Mouse (Mus musculus) erythroblast, embryonic 14.5 days (primary cell): ENCODE results near the gene Ube2l6. TPM values are rescaled to one million over a fixed set of nuclear protein-coding genes. Genes with fewer than 3 reads are reported as not detected.
A peak's percentile ranks its signal among the peaks of the same experiment; 100 is the strongest.

Source experiments
- H3K27me3 ChIP-seq: 2 replicates; pipeline ENCODE4 v1.6.1; 2012; ENCODE audit warnings: inconsistent platforms; ENCODE audit not compliant: control insufficient read depth
- H3K36me3 ChIP-seq: 2 replicates; pipeline ENCODE4 v1.6.1; 2012; ENCODE audit warnings: mild to moderate bottlenecking, inconsistent platforms; ENCODE audit not compliant: control insufficient read depth
- H3K4me1 ChIP-seq: 2 replicates; pipeline ENCODE4 v1.6.1; 2012; ENCODE audit warnings: inconsistent platforms; ENCODE audit not compliant: control insufficient read depth
- H3K4me3 ChIP-seq: replicated peaks from 2 replicates; pipeline ENCODE3; 2012; ENCODE audit warnings: moderate library complexity, mild to moderate bottlenecking, inconsistent platforms
- H3K9me3 ChIP-seq: 2 replicates; pipeline ENCODE4 v1.6.1; 2012; ENCODE audit warnings: low read length, inconsistent platforms, mixed read lengths; ENCODE audit not compliant: control insufficient read depth
- GATA1 ChIP-seq: IDR thresholded peaks from 2 replicates; pipeline ENCODE4 v1.6.1; 2012; ENCODE audit warnings: low read length, inconsistent platforms, mixed read lengths
- TAL1 ChIP-seq: IDR thresholded peaks from 3 replicates; pipeline ENCODE4 v1.6.1; 2012; ENCODE audit warnings: low read length, inconsistent platforms, mixed read lengths
- polyA plus RNA-seq: library from polyadenylated mRNA; stranded (reverse); fragments of >175 nt; gene quantifications from 2 replicates; pipeline ENCODE4 v1.2.3, GENCODE M21; 2012

Ube2l6 gene
- polyA plus RNA-seq, 1 experiment = 9.9 TPM

DNA sequence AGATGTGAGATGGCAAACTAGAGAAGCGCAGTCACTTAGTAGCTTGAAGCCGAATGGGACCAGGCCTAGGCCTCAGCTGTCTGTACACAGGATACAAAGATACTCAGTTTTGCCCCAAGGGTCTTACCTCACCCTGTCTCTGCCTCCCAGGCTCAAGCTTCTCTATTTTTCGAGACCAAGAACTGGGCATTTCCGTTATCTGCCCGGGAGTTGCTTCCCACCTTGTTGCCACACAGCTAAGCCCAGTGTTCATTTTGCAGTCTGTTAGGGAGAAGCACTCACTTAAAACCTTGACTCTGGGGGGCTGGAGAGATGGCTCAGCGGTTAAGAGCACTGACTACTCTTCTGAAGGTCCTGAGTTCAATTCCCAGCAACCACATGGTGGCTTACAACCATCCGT lies 5.3 kb downstream of the Ube2l6 start:
- TF ChIP-seq TAL1 = no peak
- no peak for TF ChIP-seq GATA1
- H3K36me3 ChIP-seq = peaks cover 93% of the 10 kb centered on the region

DNA sequence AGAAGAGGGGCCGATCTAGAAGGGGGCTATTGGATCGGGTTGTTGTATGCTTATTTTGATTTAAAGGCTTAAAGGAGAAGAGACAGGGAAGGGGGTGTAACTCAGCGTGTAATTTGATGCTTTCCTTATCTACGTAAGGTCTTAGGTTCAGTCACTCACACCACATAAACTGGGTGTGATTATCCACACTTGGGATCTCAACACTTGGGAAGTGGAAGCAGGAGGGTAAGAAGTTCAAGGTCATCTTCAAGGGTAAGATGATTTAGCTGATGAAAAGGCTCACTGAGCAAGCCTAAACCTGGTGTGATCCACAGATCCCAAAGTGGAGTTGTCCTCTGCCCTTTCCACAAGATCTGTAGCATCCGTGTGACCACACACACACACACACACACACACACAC lies 7.9 kb downstream of the Ube2l6 start:
- Histone ChIP-seq H3K4me3 (no peak overlapping the region), H3K36me3 (peaks cover 98% of the 10 kb centered on the region), H3K9me3 (peaks cover 30% of the 10 kb centered on the region), H3K4me1 (peaks cover 93% of the 10 kb centered on the region), H3K27me3 (peaks cover 3% of the 10 kb centered on the region; the same call in 1 of the 2 replicates)
- TF ChIP-seq TAL1 (no peak), GATA1 (no peak)

More for the DNA sequence above, 5.3 kb downstream of the Ube2l6 start:
- Histone ChIP-seq H3K4me1 (peaks cover 89% of the 10 kb centered on the region), H3K27me3 (no peaks in the 10 kb centered on the region; the same call in 1 of the 2 replicates), H3K4me3 (no peak overlapping the region), H3K9me3 (peaks cover 21% of the 10 kb centered on the region)

DNA sequence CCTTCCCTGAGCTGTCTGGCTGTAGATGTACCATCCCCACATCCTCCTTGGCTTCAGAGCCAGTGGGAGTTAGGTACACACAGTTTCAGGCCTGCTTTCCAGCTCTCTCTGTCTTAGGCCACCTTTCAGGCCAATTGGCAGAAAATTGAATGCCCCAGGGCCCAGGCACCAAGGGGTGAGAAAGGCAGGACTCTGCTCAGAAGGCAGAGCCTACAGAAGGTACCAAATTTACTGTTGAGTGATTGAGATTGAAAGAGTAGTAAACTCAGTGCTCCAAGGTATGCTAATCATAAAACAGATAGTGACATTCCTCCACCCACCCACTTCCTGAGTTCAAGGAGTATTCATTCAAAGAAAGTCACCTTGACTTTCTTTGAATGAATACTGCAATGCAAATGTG lies 10.7 kb downstream of the Ube2l6 start:
- Histone ChIP-seq H3K9me3 (peaks cover 25% of the 10 kb centered on the region), H3K4me3 (no peak overlapping the region), H3K27me3 (peaks cover 3% of the 10 kb centered on the region; the same call in 1 of the 2 replicates), H3K36me3 (peaks cover 95% of the 10 kb centered on the region), H3K4me1 (peaks cover 95% of the 10 kb centered on the region)
- no peak for TF ChIP-seq GATA1
- no peak for TF ChIP-seq TAL1

DNA sequence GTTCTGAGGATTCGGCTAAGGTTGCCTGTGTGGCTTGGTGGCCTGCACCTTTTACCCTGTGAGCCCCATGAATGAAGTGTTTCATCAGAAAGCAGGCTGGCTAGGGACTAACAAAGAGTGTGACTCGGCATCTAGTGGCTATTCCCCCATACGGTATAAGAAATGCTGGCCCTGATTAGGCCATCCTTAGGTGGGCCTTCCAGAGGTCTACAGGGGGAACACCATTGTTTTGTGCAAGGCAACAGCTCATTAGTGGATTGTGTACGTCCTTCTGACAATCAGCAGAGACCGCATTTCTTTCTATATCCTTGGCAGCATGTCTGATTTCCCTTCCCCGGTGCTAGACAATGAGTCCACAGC lies 11.9 kb downstream of the Ube2l6 start:
- H3K9me3 ChIP-seq = peaks cover 21% of the 10 kb centered on the region
- H3K27me3 ChIP-seq = peaks cover 7% of the 10 kb centered on the region
- H3K36me3 ChIP-seq = peaks cover 93% of the 10 kb centered on the region
- H3K4me3 ChIP-seq = peak overlapping the region; percentile 23
- no peak for TF ChIP-seq GATA1
- TF ChIP-seq TAL1 = no peak
- peaks cover 94% of the 10 kb centered on the region for H3K4me1 ChIP-seq

DNA sequence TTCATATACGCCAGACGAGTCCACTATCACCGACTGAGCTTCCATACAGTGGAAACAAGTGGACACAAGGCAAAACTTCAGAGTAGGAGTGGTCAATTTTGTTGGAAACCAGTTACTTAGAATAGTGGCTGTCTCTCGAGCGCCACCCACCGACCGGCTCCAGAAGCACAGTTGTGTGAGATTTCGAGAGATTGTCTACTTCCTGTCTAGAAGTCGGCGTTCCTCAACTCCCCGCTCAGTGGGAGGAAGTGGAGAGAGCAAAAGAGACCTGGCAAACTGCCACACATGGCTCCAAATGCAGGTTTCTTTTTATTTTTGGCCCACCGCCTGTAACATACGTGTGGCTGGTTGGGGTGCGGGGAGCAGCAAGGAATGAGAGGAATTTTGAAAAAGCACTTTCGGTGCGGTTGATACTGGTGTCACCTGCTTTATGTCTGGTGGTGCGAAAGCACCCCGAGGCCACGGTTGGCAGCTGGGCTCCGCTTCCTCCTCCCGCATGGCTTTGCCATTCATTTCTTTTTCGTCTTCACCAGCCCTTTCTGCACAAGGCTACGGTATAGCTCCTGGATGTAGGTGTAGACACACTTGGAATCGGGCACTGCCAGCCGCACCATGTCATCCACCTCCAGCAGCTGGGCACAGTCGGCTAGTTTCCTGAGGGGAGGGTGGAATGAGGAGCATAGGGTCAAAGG lies 12.4 kb downstream of the Ube2l6 start:
- Histone ChIP-seq H3K9me3 (peaks cover 21% of the 10 kb centered on the region), H3K36me3 (peaks cover 93% of the 10 kb centered on the region), H3K27me3 (peaks cover 13% of the 10 kb centered on the region), H3K4me1 (peaks cover 94% of the 10 kb centered on the region), H3K4me3 (peak overlapping the region; percentile 55)
- TF ChIP-seq GATA1 (no peak), TAL1 (no peak)

DNA sequence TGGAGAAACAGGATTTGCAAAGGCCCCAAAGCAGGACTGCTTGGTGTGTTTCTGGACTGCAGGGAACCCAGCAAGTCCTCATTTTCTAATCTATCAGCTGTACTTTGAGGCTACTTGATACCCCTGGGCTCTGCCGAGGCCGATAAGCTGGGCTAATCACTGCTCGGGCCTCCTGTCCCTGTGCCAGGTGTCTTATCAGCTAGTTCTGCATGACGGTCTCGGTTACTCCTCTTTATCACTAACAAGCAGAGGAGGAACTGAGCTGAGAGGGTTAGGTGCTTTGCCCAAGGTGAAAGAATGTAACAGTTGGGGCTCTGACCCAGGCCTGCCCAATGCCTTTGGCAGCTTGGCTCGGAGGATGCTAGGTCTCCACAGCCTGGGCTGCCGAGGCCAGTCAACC lies 13.3 kb downstream of the Ube2l6 start:
- TF ChIP-seq TAL1 (peak; percentile 99), GATA1 (peak; percentile 99)
- H3K4me3 ChIP-seq = peak overlapping the region; percentile 55

DNA sequence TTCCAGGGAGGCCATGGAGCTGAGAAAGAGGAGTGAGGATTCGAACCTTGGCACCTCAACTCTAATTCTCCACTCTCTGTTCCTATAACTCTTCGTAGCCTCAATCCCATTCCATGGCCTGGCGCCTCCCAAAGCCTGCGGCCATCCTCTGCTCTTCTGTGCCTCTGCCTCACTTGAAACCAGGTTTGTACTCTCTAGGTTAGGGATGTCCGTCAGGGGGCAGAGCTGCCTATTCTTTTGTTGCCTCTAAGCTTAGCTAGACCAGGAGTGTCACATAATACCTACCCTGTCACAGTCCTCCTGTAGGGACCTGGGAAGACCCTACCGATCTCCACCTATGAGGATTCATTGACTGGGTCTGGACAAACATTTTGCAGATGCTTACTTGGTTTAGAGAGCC lies 14.0 kb downstream of the Ube2l6 start:
- Histone ChIP-seq H3K36me3 (peaks cover 79% of the 10 kb centered on the region), H3K9me3 (peaks cover 21% of the 10 kb centered on the region), H3K4me1 (peaks cover 92% of the 10 kb centered on the region), H3K4me3 (peak overlapping the region; percentile 55), H3K27me3 (peaks cover 29% of the 10 kb centered on the region)
- no peak for TF ChIP-seq TAL1
- TF ChIP-seq GATA1 = no peak

More for the DNA sequence above, 13.3 kb downstream of the Ube2l6 start:
- H3K27me3 ChIP-seq = peaks cover 21% of the 10 kb centered on the region
- peaks cover 21% of the 10 kb centered on the region for H3K9me3 ChIP-seq
- peaks cover 87% of the 10 kb centered on the region for H3K36me3 ChIP-seq
- H3K4me1 ChIP-seq = peaks cover 92% of the 10 kb centered on the region

DNA sequence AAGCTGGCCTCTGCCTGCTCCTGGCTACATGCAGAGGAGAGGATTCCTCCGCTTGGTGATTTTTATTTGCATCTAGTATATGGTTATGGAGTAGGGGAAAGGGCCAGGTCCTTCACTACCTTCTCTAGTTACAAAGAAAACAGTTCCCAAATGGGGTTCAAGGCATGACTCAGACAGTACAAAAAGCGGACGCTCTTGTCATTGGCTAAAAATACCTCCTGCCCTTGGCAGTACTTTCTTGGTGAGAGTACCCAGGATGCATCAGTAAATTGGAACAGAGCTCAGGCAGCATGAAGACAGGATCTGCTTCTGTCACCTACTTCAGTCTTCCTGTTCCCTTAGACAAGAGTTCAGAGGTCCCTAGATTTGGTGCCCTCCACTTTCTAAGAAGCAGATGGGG lies 21.2 kb downstream of the Ube2l6 start:
- Histone ChIP-seq H3K4me3 (no peak overlapping the region), H3K4me1 (peaks cover 61% of the 10 kb centered on the region), H3K27me3 (peaks cover 98% of the 10 kb centered on the region), H3K36me3 (peaks cover 13% of the 10 kb centered on the region), H3K9me3 (peaks cover 7% of the 10 kb centered on the region)
- no peak for TF ChIP-seq GATA1
- no peak for TF ChIP-seq TAL1

DNA sequence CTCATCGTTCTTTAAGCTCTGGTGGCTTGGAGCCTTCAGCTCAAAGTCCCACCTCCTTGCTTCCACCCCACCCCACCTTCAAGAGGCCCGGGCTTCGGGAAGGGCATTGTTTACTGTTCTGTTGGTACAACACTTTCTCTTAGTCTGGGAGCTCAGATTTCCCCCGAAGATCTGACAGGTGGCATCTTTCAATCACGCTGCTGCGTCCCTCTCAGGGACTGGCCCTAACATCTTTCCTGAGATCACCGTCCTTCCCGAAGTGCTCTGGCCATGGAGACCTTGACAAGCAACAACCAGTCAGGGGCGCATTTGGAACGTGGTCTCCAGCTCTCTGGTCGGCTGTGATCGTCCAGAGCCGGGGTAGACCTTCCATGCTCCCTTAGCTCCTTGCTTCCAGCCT lies 23.9 kb downstream of the Ube2l6 start, which contains the start of gene Smtnl1:
Gene Smtnl1, minus strand, starts transcription at position 101 of the 400 bp plus-strand sequence.
- peaks cover 62% of the 10 kb centered on the region for H3K4me1 ChIP-seq
- H3K9me3 ChIP-seq = peaks cover 7% of the 10 kb centered on the region
- H3K36me3 ChIP-seq = no peaks in the 10 kb centered on the region; the same call in 1 of the 2 replicates
- TF ChIP-seq GATA1 = no peak
- H3K4me3 ChIP-seq = no peak within 1 kb of the TSS
- peaks cover 78% of the 10 kb centered on the region for H3K27me3 ChIP-seq
